Comparison of ENCODE assay signal across 9 mouse cellular contexts in genomic region chr17:35187959-35188610, GRCm38 (mm10). TPM values are rescaled to one million over a fixed set of nuclear protein-coding genes. Genes with fewer than 3 reads are reported as not detected.
A peak's percentile ranks its signal among the peaks of the same experiment; 100 is the strongest.
DNase-seq lines count a peak whose midpoint lies in the region; ATAC-seq and TF ChIP-seq lines count a peak whose summit lies in the region.
"Had no signal": no experiment of that assay in that cellular context is flagged by ENCODE, and none has a peak within 500 bp of the region (broad histone marks: within the 10 kb centered on the region; RNA-seq: fewer than 3 reads in every experiment).

TSS of gene Lst1 (minus strand) at chr17:35188439.

- 0 out of 2 replicates have a peak within 1 kb of the TSS, but pooled peaks have one; percentile 42 for H3K27ac ChIP-seq in heart, embryonic 10.5 days
- peak within 1 kb of the TSS; percentile 1; the same call in 1 of the 2 replicates for H3K27ac ChIP-seq in midbrain, embryonic 13.5 days
- no peak within 1 kb of the TSS for H3K27ac ChIP-seq in midbrain, embryonic 10.5 days (replicated peaks)
- no peak within 1 kb of the TSS for H3K27ac ChIP-seq in intestine, postnatal 0 days (ENCODE audit: low read depth, low read length)
- H3K27ac ChIP-seq in small intestine, adult 2 months (ENCODE audit: insufficient read depth, low read depth, low read length): peak within 1 kb of the TSS; percentile 17; the same call in 1 of the 2 replicates

- H3K9me3 ChIP-seq in heart, embryonic 10.5 days: no peaks in the 10 kb centered on the region
- no peaks in the 10 kb centered on the region for H3K9me3 ChIP-seq in midbrain, embryonic 13.5 days
- H3K9me3 ChIP-seq in midbrain, embryonic 10.5 days (replicated peaks): no peaks in the 10 kb centered on the region
- no peaks in the 10 kb centered on the region for H3K9me3 ChIP-seq in intestine, postnatal 0 days (ENCODE audit: control insufficient read depth)

- peaks cover 17% of the 10 kb centered on the region for H3K4me1 ChIP-seq in heart, embryonic 10.5 days
- H3K4me1 ChIP-seq in midbrain, embryonic 13.5 days (replicated peaks): peaks cover 6% of the 10 kb centered on the region; the same call in 1 of the 2 replicates
- peaks cover 21% of the 10 kb centered on the region for H3K4me1 ChIP-seq in midbrain, embryonic 10.5 days
- no peaks in the 10 kb centered on the region for H3K4me1 ChIP-seq in intestine, postnatal 0 days (replicated peaks; ENCODE audit: control insufficient read depth, insufficient read depth, low read length)
- no peaks in the 10 kb centered on the region; the same call in none of the 2 replicates for H3K4me1 ChIP-seq in small intestine, adult 2 months (ENCODE audit: control insufficient read depth, insufficient read depth, insufficient read length, low read length)

- H3K9ac ChIP-seq in midbrain, embryonic 13.5 days (replicated peaks): no peak within 1 kb of the TSS
- H3K9ac ChIP-seq in intestine, postnatal 0 days (ENCODE audit: low read depth, low read length): no peak within 1 kb of the TSS

- no peaks in the 10 kb centered on the region for H3K36me3 ChIP-seq in heart, embryonic 10.5 days
- no peaks in the 10 kb centered on the region for H3K36me3 ChIP-seq in midbrain, embryonic 13.5 days
- H3K36me3 ChIP-seq in midbrain, embryonic 10.5 days: no peaks in the 10 kb centered on the region
- H3K36me3 ChIP-seq in intestine, postnatal 0 days (ENCODE audit: control insufficient read depth, insufficient read depth): no peaks in the 10 kb centered on the region
- no peaks in the 10 kb centered on the region for H3K36me3 ChIP-seq in small intestine, adult 2 months (ENCODE audit: control insufficient read depth, insufficient read depth, low read length)

- H3K27me3 ChIP-seq in heart, embryonic 10.5 days (ENCODE audit: insufficient read depth, poor library complexity, severe bottlenecking): peaks cover 4% of the 10 kb centered on the region; the same call in 1 of the 2 replicates
- H3K27me3 ChIP-seq in midbrain, embryonic 13.5 days: no peaks in the 10 kb centered on the region
- 0 out of 2 replicates have a peak, but pooled peaks cover 3% of the 10 kb centered on the region for H3K27me3 ChIP-seq in midbrain, embryonic 10.5 days (ENCODE audit: low read depth, poor library complexity, severe bottlenecking)
- no peaks in the 10 kb centered on the region for H3K27me3 ChIP-seq in intestine, postnatal 0 days (replicated peaks; ENCODE audit: control insufficient read depth, insufficient read depth, low read length)
- H3K27me3 ChIP-seq in small intestine, adult 2 months (ENCODE audit: control insufficient read depth, insufficient read depth, low read length): no peaks in the 10 kb centered on the region

- no peak within 1 kb of the TSS for H3K4me3 ChIP-seq in heart, embryonic 10.5 days
- H3K4me3 ChIP-seq in midbrain, embryonic 13.5 days (replicated peaks): no peak within 1 kb of the TSS
- no peak within 1 kb of the TSS for H3K4me3 ChIP-seq in midbrain, embryonic 10.5 days
- H3K4me3 ChIP-seq in intestine, postnatal 0 days (ENCODE audit: low read depth, low read length): no peak within 1 kb of the TSS
- no peak within 1 kb of the TSS for H3K4me3 ChIP-seq in small intestine, adult 2 months (ENCODE audit: low read depth, low read length)

- WGBS in heart, embryonic 10.5 days: 76% methylated on average over 7 of the region's 7 CpGs
- 64% methylated on average over 7 of the region's 7 CpGs for WGBS in midbrain, embryonic 13.5 days
- WGBS in midbrain, embryonic 10.5 days: 70% methylated on average over 7 of the region's 7 CpGs
- WGBS in intestine, postnatal 0 days: 60% methylated on average over 7 of the region's 7 CpGs
- WGBS in small intestine, adult 2 months: 68% methylated on average over 7 of the region's 7 CpGs

- ATAC-seq in midbrain, embryonic 13.5 days: no peak
- ATAC-seq in intestine, postnatal 0 days: no peak

- DNase-seq in heart, embryonic 10.5 days (ENCODE audit: low spot score): no peak
- DNase-seq in heart, postnatal 36 days: no peak
- DNase-seq in midbrain, embryonic 10.5 days (ENCODE audit: low spot score): no peak
- DNase-seq in embryo, embryonic 10 days (ENCODE audit: low spot score): no peak
- DNase-seq in ovary, adult 18-20 months (ENCODE audit: low spot score): no peak
- DNase-seq: kidney, adult 8-10 months had no signal

- TF ChIP-seq CTCF in intestine, postnatal 0 days (IDR thresholded peaks at IDR 0.05; ENCODE audit: low read depth): no peak
- no peak for TF ChIP-seq CTCF in small intestine, adult 2 months (IDR thresholded peaks at IDR 0.05; ENCODE audit: extremely low read depth, insufficient read length, insufficient replicate concordance, low read depth, low read length)

- TF ChIP-seq POLR2A in small intestine, adult 2 months (IDR thresholded peaks at IDR 0.05; ENCODE audit: low read depth, low read length): no peak

- intact Hi-C loops in heart, postnatal 36 days (cut with DNase I): no loop called here

- no peak within 1 kb of the TSS for H3K4me2 ChIP-seq in midbrain, embryonic 13.5 days (replicated peaks)
- no peak within 1 kb of the TSS for H3K4me2 ChIP-seq in intestine, postnatal 0 days (replicated peaks; ENCODE audit: low read depth)

RNA-seq across cellular contexts. Expression of gene Lst1, which starts in this region (rescaled TPM):
- polyA plus RNA-seq in heart, embryonic 10.5 days (2016; fragmentation: Nextera tagmentation; extraction: Ambion mirVana): 1.5 and 2.2 TPM in 2 replicates
- 1 to 10 TPM; 3.3 to 3.7 TPM for total RNA-seq in heart, postnatal 36 days (2021)
- 4.8 and 7.1 TPM in 2 replicates for polyA plus RNA-seq in midbrain, embryonic 13.5 days (2015; fragmentation: Nextera tagmentation; extraction: Ambion mirVana)
- 5.0 and 8.3 TPM in 2 replicates for polyA plus RNA-seq in midbrain, embryonic 10.5 days (2016; fragmentation: Nextera tagmentation; extraction: Ambion mirVana)
- polyA plus RNA-seq in intestine, postnatal 0 days (2015; fragmentation: Nextera tagmentation; extraction: Ambion mirVana): 11.3 and 12.9 TPM in 2 replicates
- 11.5 and 18.8 TPM in 2 replicates for polyA plus RNA-seq in small intestine, adult 2 months (2012; rRNA removed)

Comparison
In these comparisons a context has a peak if more than half of its experiments do, and no peak if none do; other contexts are left out.
1. H3K27ac ChIP-seq: peak in heart, embryonic 10.5 days (single experiment), midbrain, embryonic 13.5 days (single experiment) and small intestine, adult 2 months (single experiment); none in midbrain, embryonic 10.5 days (single experiment) and intestine, postnatal 0 days (single experiment).